ENCODE assay signal across 7 mouse cellular contexts in genomic region chr7:16491759-16492158, GRCm38 (mm10). TPM values are rescaled to one million over a fixed set of nuclear protein-coding genes. Genes with fewer than 3 reads are reported as not detected.
DNase-seq lines count a peak whose midpoint lies in the region; ATAC-seq lines count a peak whose summit lies in the region.

No protein-coding gene starts in this region.

- H3K9ac ChIP-seq in hindbrain, embryonic 12.5 days = no peak overlapping the region

- peaks cover 23% of the 10 kb centered on the region for H3K36me3 ChIP-seq in hindbrain, embryonic 12.5 days

- no peak overlapping the region for H3K27ac ChIP-seq in hindbrain, embryonic 12.5 days

- H3K27me3 ChIP-seq in hindbrain, embryonic 12.5 days = no peaks in the 10 kb centered on the region

- DNase-seq in Muller cell, postnatal 12 days (ENCODE audit: inconsistent ontology term) = peak; percentile 54
- peak; percentile 25 for DNase-seq in c-Kit-negative CD71-positive TER-119-positive erythroid progenitor cells, embryonic 14.5 days (ENCODE audit: low read depth, low spot score)
- peak; percentile 57 to 65 for DNase-seq in layer of hippocampus, postnatal 14 days (ENCODE audit: low spot score in 2 of 2)
- DNase-seq in right cerebral cortex, postnatal 25 days = peak; percentile 46

- no peak overlapping the region for H3K4me2 ChIP-seq in hindbrain, embryonic 12.5 days (replicated peaks)

- WGBS in hindbrain, embryonic 12.5 days = 29% methylated on average over 3 of the region's 3 CpGs

- H3K9me3 ChIP-seq in hindbrain, embryonic 12.5 days (replicated peaks) = no peaks in the 10 kb centered on the region

- no peaks in the 10 kb centered on the region for H3K4me1 ChIP-seq in hindbrain, embryonic 12.5 days

- peak; percentile 83 for ATAC-seq in erythroid progenitor cell, adult 5-6 weeks (replicated peaks; ENCODE audit: low FRiP score, poor library complexity, severe bottlenecking)
- peak; percentile 59; the same call in 1 of the 2 replicates for ATAC-seq in hindbrain, embryonic 12.5 days (ENCODE audit: low FRiP score)
- ATAC-seq in megakaryocyte progenitor cell, adult 5-6 weeks (replicated peaks; ENCODE audit: poor library complexity) = peak; percentile 93

- H3K4me3 ChIP-seq in hindbrain, embryonic 12.5 days = no peak overlapping the region

RNA-seq across cellular contexts. Expression of gene Npas1, which starts 14.2 kb away (rescaled TPM):
- total RNA-seq in erythroid progenitor cell, adult 5-6 weeks (2015; ENCODE audit: low replicate concordance) = not detected in 2 replicates
- total RNA-seq in erythroid progenitor cell, adult 5-6 weeks (2017; ENCODE audit: low replicate concordance) = not detected in 2 replicates
- 1.2 and 1.7 TPM in 2 replicates for polyA plus RNA-seq in hindbrain, embryonic 12.5 days (2016; fragmentation: Nextera tagmentation; extraction: Ambion mirVana)
- total RNA-seq in layer of hippocampus, postnatal 14 days (2021) = 10 to 100 TPM; 19.7 to 23.6 TPM
- total RNA-seq in megakaryocyte progenitor cell, adult 5-6 weeks (2015) = not detected in 2 replicates
- total RNA-seq in megakaryocyte progenitor cell, adult 5-6 weeks (2017) = not detected in 2 replicates

RNA-seq across cellular contexts. Expression of gene Tmem160, which starts 39.2 kb away (rescaled TPM):
- total RNA-seq in erythroid progenitor cell, adult 5-6 weeks (2015; ENCODE audit: low replicate concordance) = 6.8 and 8.0 TPM in 2 replicates
- 1.9 and 5.9 TPM in 2 replicates for total RNA-seq in erythroid progenitor cell, adult 5-6 weeks (2017; ENCODE audit: low replicate concordance)
- polyA plus RNA-seq in hindbrain, embryonic 12.5 days (2016; fragmentation: Nextera tagmentation; extraction: Ambion mirVana) = 52.6 and 55.9 TPM in 2 replicates
- 10 to 100 TPM; 90.2 to 90.8 TPM for total RNA-seq in layer of hippocampus, postnatal 14 days (2021)
- total RNA-seq in megakaryocyte progenitor cell, adult 5-6 weeks (2015) = 34.6 and 42.5 TPM in 2 replicates
- 9.5 and 13.5 TPM in 2 replicates for total RNA-seq in megakaryocyte progenitor cell, adult 5-6 weeks (2017)

Comparison
In these comparisons a context has a peak if more than half of its experiments do, and no peak if none do; other contexts are left out.
1. RNA of gene Npas1, which starts 14.2 kb away (total RNA-seq): 19.7 to 23.6 TPM in layer of hippocampus, postnatal 14 days; not detected in erythroid progenitor cell, adult 5-6 weeks and not detected in megakaryocyte progenitor cell, adult 5-6 weeks; every median in the first group is over 10 times any median in the second.
2. Peak in every context shown above with its lines, with median percentiles within 50 percentile points of each other: DNase-seq and ATAC-seq.